Mouse (Mus musculus) C2C12 (cell line): Measurements from ENCODE around the gene Cnn2. TPM values are rescaled to one million over a fixed set of nuclear protein-coding genes. Genes with fewer than 3 reads are reported as not detected.

Source experiments
- H3K27me3 ChIP-seq: one replicate; pipeline ENCODE4 v1.6.1; 2011; ENCODE audit not compliant: control insufficient read depth, insufficient read depth, insufficient read length
- H3K36me3 ChIP-seq: one replicate; pipeline ENCODE4 v1.6.1; 2011; ENCODE audit not compliant: control insufficient read depth, insufficient read depth
- H3K4me3 ChIP-seq: one replicate; pipeline ENCODE4 v1.5.1; 2011; ENCODE audit warnings: mild to moderate bottlenecking, control low read depth; ENCODE audit not compliant: poor library complexity, insufficient read depth, severe bottlenecking
- H3K79me2 ChIP-seq: one replicate; pipeline ENCODE4 v1.6.1; 2011; ENCODE audit not compliant: control insufficient read depth, insufficient read depth
- H3K79me3 ChIP-seq: one replicate; pipeline ENCODE4 v1.6.1; 2011; ENCODE audit warnings: low read depth, control low read depth
- H3ac ChIP-seq: one replicate; pipeline ENCODE3; 2011; ENCODE audit warnings: low read depth; ENCODE audit not compliant: control insufficient read depth, insufficient read length
- CEBPB ChIP-seq: IDR thresholded peaks from one replicate; pipeline ENCODE4 v1.6.1; 2011; ENCODE audit warnings: low read depth, mild to moderate bottlenecking, control low read depth, moderate library complexity
- CTCF ChIP-seq: IDR thresholded peaks from one replicate; pipeline ENCODE4 v1.5.1; 2011; ENCODE audit not compliant: control insufficient read depth, insufficient read depth, insufficient read length
- FOSL1 ChIP-seq: IDR thresholded peaks from one replicate; pipeline ENCODE4 v1.8.0; 2011; ENCODE audit warnings: mild to moderate bottlenecking, low read length; ENCODE audit not compliant: poor library complexity, insufficient read depth, severe bottlenecking
- MAX ChIP-seq: IDR thresholded peaks from one replicate; pipeline ENCODE4 v1.6.1; 2011; ENCODE audit warnings: mild to moderate bottlenecking, control low read depth
- MYOD1 ChIP-seq: IDR thresholded peaks from one replicate; pipeline ENCODE4 v1.6.1; 2011; ENCODE audit warnings: low read depth; ENCODE audit not compliant: control insufficient read depth, insufficient read length
- MYOG ChIP-seq: IDR thresholded peaks from one replicate; pipeline ENCODE4 v1.6.1; 2011; ENCODE audit not compliant: control insufficient read depth, insufficient read length; ENCODE audit errors: extremely low read depth
- USF1 ChIP-seq: IDR thresholded peaks from one replicate; pipeline ENCODE4 v1.6.1; 2011; ENCODE audit warnings: low read depth, mild to moderate bottlenecking, control low read depth, moderate library complexity
- polyA plus RNA-seq: library from polyadenylated mRNA; unstranded; fragments of >200 nt; fragmentation: generic; extraction: Trizol; gene quantifications from one replicate; pipeline ENCODE4 v1.2.1, GENCODE M21; 2012; ENCODE audit warnings: missing spikeins

Gene Cnn2
- polyA plus RNA-seq, 1 experiment: 437 TPM

- Histone ChIP-seq H3ac (no peak overlapping the region), H3K79me2 (no peaks in the 10 kb centered on the region), H3K36me3 (no peaks in the 10 kb centered on the region), H3K4me3 (no peak overlapping the region), H3K79me3 (no peaks in the 10 kb centered on the region), H3K27me3 (no peaks in the 10 kb centered on the region)
- TF ChIP-seq CEBPB: no peak
- TF ChIP-seq MAX: no peak
- TF ChIP-seq FOSL1: no peak
- TF ChIP-seq MYOD1: no peak
- TF ChIP-seq MYOG: no peak
- TF ChIP-seq USF1: no peak
- no peak for TF ChIP-seq CTCF
These were observed 32.4 kb downstream of the Cnn2 start for GRCm38 (mm10) chr10:80020603-80021319.

- TF ChIP-seq MYOD1 (no peak), CEBPB (no peak), FOSL1 (no peak), CTCF (no peak), USF1 (no peak)
- Histone ChIP-seq H3K27me3 (no peaks in the 10 kb centered on the region), H3K4me3 (no peak overlapping the region), H3K79me2 (no peaks in the 10 kb centered on the region), H3K79me3 (no peaks in the 10 kb centered on the region), H3ac (no peak overlapping the region), H3K36me3 (no peaks in the 10 kb centered on the region)
These were observed 32.9 kb downstream of the Cnn2 start for GRCm38 (mm10) chr10:80021320-80021641.

DNA sequence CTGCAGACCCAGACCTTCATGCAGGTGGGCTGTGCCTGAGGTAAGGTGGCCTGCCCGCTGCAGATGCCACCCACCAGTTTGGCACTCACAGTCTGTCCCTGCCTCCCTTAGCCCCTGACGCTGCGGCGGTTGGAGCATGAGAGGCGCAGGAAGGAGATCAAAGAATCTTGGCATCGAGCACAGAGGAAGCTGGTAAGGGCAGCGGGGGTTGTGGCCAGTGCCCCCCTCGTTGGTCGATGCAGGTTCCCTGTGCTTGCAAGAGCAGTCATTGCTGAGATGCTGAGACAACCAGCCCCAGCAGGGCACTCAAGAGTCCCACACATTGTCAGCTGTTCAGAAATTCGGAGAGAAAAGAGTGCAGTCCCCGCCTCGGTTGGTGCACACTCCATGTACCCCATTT is 33.8 kb downstream of the Cnn2 start:
- Histone ChIP-seq H3ac (no peak overlapping the region), H3K36me3 (no peaks in the 10 kb centered on the region), H3K4me3 (no peak overlapping the region), H3K27me3 (no peaks in the 10 kb centered on the region), H3K79me3 (no peaks in the 10 kb centered on the region), H3K79me2 (no peaks in the 10 kb centered on the region)
- TF ChIP-seq MYOD1 (no peak), CTCF (no peak), USF1 (no peak), FOSL1 (no peak), MAX (no peak), MYOG (no peak), CEBPB (no peak)

DNA sequence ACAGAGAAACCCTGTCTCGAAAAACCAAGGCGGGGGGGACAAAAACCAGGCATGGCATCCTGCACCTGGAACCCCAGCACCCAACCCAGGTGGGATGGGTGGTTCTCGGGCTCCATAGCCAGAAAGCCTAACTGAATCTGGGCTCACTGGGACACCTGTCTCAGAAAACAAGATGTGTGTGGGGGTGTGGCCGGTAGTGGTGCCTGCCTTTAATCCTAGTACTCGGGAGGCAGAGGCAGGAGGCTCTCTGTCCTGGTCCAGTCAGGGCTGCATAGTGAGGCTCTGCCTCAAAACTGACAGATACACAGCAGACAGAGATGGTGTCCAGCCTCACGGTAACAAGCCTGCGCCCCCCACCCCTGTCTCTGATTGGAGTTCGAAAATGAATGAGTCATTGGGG is 34.4 kb downstream of the Cnn2 start:
- H3K79me2 ChIP-seq: no peaks in the 10 kb centered on the region
- no peak overlapping the region for H3ac ChIP-seq
- no peaks in the 10 kb centered on the region for H3K79me3 ChIP-seq
- TF ChIP-seq CTCF (no peak), MYOD1 (no peak), MAX (no peak), CEBPB (no peak), MYOG (no peak), FOSL1 (no peak), USF1 (no peak)
- no peaks in the 10 kb centered on the region for H3K36me3 ChIP-seq
- H3K4me3 ChIP-seq: no peak overlapping the region
- H3K27me3 ChIP-seq: no peaks in the 10 kb centered on the region

GRCm38 (mm10) chr10:80023758-80024157 is 35.4 kb downstream of the Cnn2 start:
- H3K27me3 ChIP-seq: no peaks in the 10 kb centered on the region
- no peak overlapping the region for H3K4me3 ChIP-seq
- H3K79me3 ChIP-seq: no peaks in the 10 kb centered on the region
- TF ChIP-seq MAX (peak; percentile 63), MYOG (no peak)
- no peaks in the 10 kb centered on the region for H3K36me3 ChIP-seq
- no peak overlapping the region for H3ac ChIP-seq
- H3K79me2 ChIP-seq: no peaks in the 10 kb centered on the region

GRCm38 (mm10) chr10:80024229-80025043 is 36.1 kb downstream of the Cnn2 start:
- Histone ChIP-seq H3K27me3 (no peaks in the 10 kb centered on the region), H3K36me3 (no peaks in the 10 kb centered on the region)
- TF ChIP-seq MYOG (no peak), USF1 (no peak), MAX (no peak), FOSL1 (no peak), MYOD1 (no peak), CTCF (no peak), CEBPB (no peak)

More at GRCm38 (mm10) chr10:80024229-80025043, 36.1 kb downstream of the Cnn2 start:
- Histone ChIP-seq H3K79me3 (no peaks in the 10 kb centered on the region), H3K79me2 (no peaks in the 10 kb centered on the region), H3ac (peak overlapping the region; percentile 19), H3K4me3 (no peak overlapping the region)
